31 mouse cellular contexts compared by ENCODE assay signal in the genomic region with DNA sequence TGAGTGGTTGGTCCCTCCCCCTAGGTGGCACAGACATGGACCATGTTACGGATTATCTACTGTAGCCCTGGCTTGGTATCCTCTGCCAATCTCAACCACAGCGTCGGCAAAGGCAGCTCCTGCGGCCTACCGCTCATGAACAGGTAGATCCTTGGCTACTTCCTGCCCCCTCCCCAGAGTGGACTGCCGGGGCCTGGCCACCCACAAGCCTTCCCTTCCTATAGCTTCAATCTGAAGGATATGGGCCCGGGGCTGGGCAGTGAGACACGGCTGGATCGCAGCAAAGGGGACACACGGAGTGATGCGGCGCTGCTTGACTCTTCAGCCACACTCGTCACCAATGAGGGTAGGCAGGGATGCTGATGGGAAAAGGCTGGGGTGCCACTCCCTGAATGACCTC. TPM values are rescaled to one million over a fixed set of nuclear protein-coding genes. Genes with fewer than 3 reads are reported as not detected.
DNase-seq lines count a peak whose midpoint lies in the region; ATAC-seq and TF ChIP-seq lines count a peak whose summit lies in the region.
"Had no signal": no experiment of that assay in that cellular context is flagged by ENCODE, and none has a peak within 500 bp of the region (broad histone marks: within the 10 kb centered on the region; RNA-seq: fewer than 3 reads in every experiment).

No protein-coding gene starts in this region.

- H3K9ac ChIP-seq in heart, embryonic 11.5 days (ENCODE audit: low read depth, low read length): no peak overlapping the region
- 0 out of 2 replicates have a peak overlapping the region, but pooled peaks have one; percentile 19 for H3K9ac ChIP-seq in midbrain, postnatal 0 days (replicated peaks; ENCODE audit: low read length, poor library complexity, severe bottlenecking)
- H3K9ac ChIP-seq in midbrain, embryonic 15.5 days: no peak overlapping the region
- H3K9ac ChIP-seq: embryonic facial prominence, embryonic 13.5 days; forebrain, postnatal 0 days; intestine, embryonic 15.5 days; limb, embryonic 15.5 days; liver, embryonic 13.5 days had no signal

- peaks cover 27% of the 10 kb centered on the region for H3K36me3 ChIP-seq in heart, embryonic 11.5 days (ENCODE audit: control insufficient read depth, insufficient read depth, low read length)
- H3K36me3 ChIP-seq in midbrain, postnatal 0 days (ENCODE audit: insufficient read depth, low read length): peaks cover 37% of the 10 kb centered on the region
- H3K36me3 ChIP-seq in midbrain, embryonic 15.5 days (replicated peaks): 0 out of 2 replicates have a peak, but pooled peaks cover 31% of the 10 kb centered on the region
- peaks cover 59% of the 10 kb centered on the region for H3K36me3 ChIP-seq in limb, embryonic 10.5 days

- no peak overlapping the region for H3K27ac ChIP-seq in heart, embryonic 11.5 days (ENCODE audit: low read depth, low read length)
- H3K27ac ChIP-seq in midbrain, postnatal 0 days (ENCODE audit: low read depth, low read length): no peak overlapping the region
- H3K27ac ChIP-seq in midbrain, embryonic 15.5 days: no peak overlapping the region
- H3K27ac ChIP-seq in limb, embryonic 10.5 days: no peak overlapping the region
- H3K27ac ChIP-seq: embryonic facial prominence, embryonic 13.5 days; heart, embryonic 10.5 days; hindbrain, postnatal 0 days; intestine, embryonic 15.5 days; layer of hippocampus, adult 2 months; left cerebral cortex, adult 2 months; limb, embryonic 15.5 days; liver, embryonic 13.5 days had no signal

- no peak for TF ChIP-seq CTCF in midbrain, postnatal 0 days (IDR thresholded peaks at IDR 0.05)

- H3K4me3 ChIP-seq in heart, embryonic 11.5 days (ENCODE audit: low read depth, low read length): peak overlapping the region; percentile 2; the same call in 1 of the 2 replicates
- no peak overlapping the region for H3K4me3 ChIP-seq in midbrain, postnatal 0 days (ENCODE audit: low read depth, low read length)
- H3K4me3 ChIP-seq in midbrain, embryonic 15.5 days: no peak overlapping the region
- peak overlapping the region; percentile 9; the same call in 1 of the 2 replicates for H3K4me3 ChIP-seq in limb, embryonic 10.5 days
- H3K4me3 ChIP-seq: embryonic facial prominence, embryonic 13.5 days; heart, embryonic 10.5 days; intestine, embryonic 15.5 days; layer of hippocampus, adult 2 months; left cerebral cortex, adult 2 months; limb, embryonic 15.5 days; liver, embryonic 13.5 days had no signal

- H3K27me3 ChIP-seq in heart, embryonic 11.5 days (ENCODE audit: control insufficient read depth, insufficient read depth, low read length): peaks cover 5% of the 10 kb centered on the region; the same call in 1 of the 2 replicates
- no peaks in the 10 kb centered on the region for H3K27me3 ChIP-seq in midbrain, postnatal 0 days (ENCODE audit: insufficient read depth, low read length)
- no peaks in the 10 kb centered on the region for H3K27me3 ChIP-seq in midbrain, embryonic 15.5 days (replicated peaks)
- peaks cover 6% of the 10 kb centered on the region; the same call in 1 of the 2 replicates for H3K27me3 ChIP-seq in limb, embryonic 10.5 days (ENCODE audit: low read depth, poor library complexity, severe bottlenecking)
- H3K27me3 ChIP-seq: intestine, embryonic 15.5 days had no signal

- H3K4me2 ChIP-seq in heart, embryonic 11.5 days: no peak overlapping the region
- no peak overlapping the region for H3K4me2 ChIP-seq in midbrain, postnatal 0 days (ENCODE audit: low read depth, low read length, poor library complexity, severe bottlenecking)
- no peak overlapping the region for H3K4me2 ChIP-seq in midbrain, embryonic 15.5 days
- H3K4me2 ChIP-seq: embryonic facial prominence, embryonic 13.5 days; intestine, embryonic 15.5 days; limb, embryonic 15.5 days had no signal

- intact Hi-C loops in heart, postnatal 14 days (cut with DNase I): no loop called here

- no peak for DNase-seq in heart, postnatal 14 days
- no peak for DNase-seq in midbrain, postnatal 0 days (ENCODE audit: low spot score)
- no peak for DNase-seq in limb, embryonic 10.5 days (ENCODE audit: low spot score)
- no peak for DNase-seq in urinary bladder, postnatal 14 days (ENCODE audit: low spot score)
- DNase-seq: adrenal gland, postnatal 10 days; B cell, adult 2 months; cerebellum, adult 9-10 months; embryo, embryonic 11 days; forebrain, postnatal 0 days; gastrocnemius, postnatal 10 days; heart, postnatal 4 days; kidney, adult 2 months; kidney, postnatal 36 days; liver, embryonic 13.5 days; lung, adult 18-20 months; lung, postnatal 4 days; right cerebral cortex, adult 18-20 months; spleen, adult 18-20 months; thymus, adult 2 months; thymus, postnatal 4 days had no signal

- no peak for ATAC-seq in heart, embryonic 11.5 days (replicated peaks; ENCODE audit: insufficient number of reproducible peaks, low FRiP score, low TSS enrichment)
- ATAC-seq in midbrain, postnatal 0 days (ENCODE audit: low FRiP score): no peak
- ATAC-seq in midbrain, embryonic 15.5 days (replicated peaks): no peak
- ATAC-seq: activated CD4-positive, CD25-positive, alpha-beta regulatory T cell, adult 4 months; forebrain, postnatal 0 days; hindbrain, postnatal 0 days; intestine, embryonic 15.5 days; lung, postnatal 0 days had no signal

- WGBS in heart, embryonic 11.5 days (ENCODE audit: insufficient replicate concordance): 93% methylated on average over 13 of the region's 13 CpGs
- WGBS in midbrain, postnatal 0 days: 95% methylated on average over 13 of the region's 13 CpGs
- WGBS in midbrain, embryonic 15.5 days: 93% methylated on average over 13 of the region's 13 CpGs
- WGBS in limb, embryonic 10.5 days: 95% methylated on average over 13 of the region's 13 CpGs

- H3K9me3 ChIP-seq in heart, embryonic 11.5 days (replicated peaks; ENCODE audit: control insufficient read depth, low read length): no peaks in the 10 kb centered on the region
- no peaks in the 10 kb centered on the region for H3K9me3 ChIP-seq in midbrain, postnatal 0 days (ENCODE audit: low read length)
- no peaks in the 10 kb centered on the region for H3K9me3 ChIP-seq in midbrain, embryonic 15.5 days
- H3K9me3 ChIP-seq in limb, embryonic 10.5 days (replicated peaks): no peaks in the 10 kb centered on the region
- H3K9me3 ChIP-seq: embryonic facial prominence, embryonic 13.5 days; heart, embryonic 10.5 days; intestine, embryonic 15.5 days; limb, embryonic 15.5 days; liver, embryonic 13.5 days had no signal

- H3K4me1 ChIP-seq in heart, embryonic 11.5 days (ENCODE audit: control insufficient read depth, insufficient read depth, low read length): peaks cover 43% of the 10 kb centered on the region
- H3K4me1 ChIP-seq in midbrain, postnatal 0 days (ENCODE audit: insufficient read depth, low read length): peaks cover 29% of the 10 kb centered on the region
- peaks cover 79% of the 10 kb centered on the region for H3K4me1 ChIP-seq in midbrain, embryonic 15.5 days
- peaks cover 84% of the 10 kb centered on the region for H3K4me1 ChIP-seq in limb, embryonic 10.5 days

RNA-seq across cellular contexts. Expression of gene Jmjd8, which starts 1.7 kb away (rescaled TPM):
- 30.9 and 42.6 TPM in 2 replicates for polyA plus RNA-seq in heart, embryonic 11.5 days (2014; fragmentation: Nextera tagmentation; extraction: Ambion mirVana)
- 10 to 100 TPM; 33.1 to 34.1 TPM for total RNA-seq in heart, postnatal 14 days (2021)
- 39.1 and 46.2 TPM in 2 replicates for total RNA-seq in midbrain, postnatal 0 days (2014; rRNA removed)
- 43.8 and 45.9 TPM in 2 replicates for polyA plus RNA-seq in midbrain, postnatal 0 days (2015; fragmentation: Nextera tagmentation; extraction: Ambion mirVana)
- polyA plus RNA-seq in midbrain, embryonic 15.5 days (2015; fragmentation: Nextera tagmentation; extraction: Ambion mirVana): 61.9 and 63.0 TPM in 2 replicates
- 52.4 and 54.9 TPM in 2 replicates for polyA plus RNA-seq in limb, embryonic 10.5 days (2016; fragmentation: Nextera tagmentation; extraction: Ambion mirVana)

RNA-seq across cellular contexts. Expression of gene Wdr24, which starts 3.6 kb away (rescaled TPM):
- polyA plus RNA-seq in heart, embryonic 11.5 days (2014; fragmentation: Nextera tagmentation; extraction: Ambion mirVana): 14.4 and 17.7 TPM in 2 replicates
- 10 to 100 TPM; 10.5 to 11.0 TPM for total RNA-seq in heart, postnatal 14 days (2021)
- total RNA-seq in midbrain, postnatal 0 days (2014; rRNA removed): 33.4 and 37.6 TPM in 2 replicates
- polyA plus RNA-seq in midbrain, postnatal 0 days (2015; fragmentation: Nextera tagmentation; extraction: Ambion mirVana): 24.7 and 27.3 TPM in 2 replicates
- 35.2 and 36.7 TPM in 2 replicates for polyA plus RNA-seq in midbrain, embryonic 15.5 days (2015; fragmentation: Nextera tagmentation; extraction: Ambion mirVana)
- polyA plus RNA-seq in limb, embryonic 10.5 days (2016; fragmentation: Nextera tagmentation; extraction: Ambion mirVana): 31.6 and 32.0 TPM in 2 replicates

RNA-seq across cellular contexts. Expression of gene Stub1, which starts 6.2 kb away (rescaled TPM):
- polyA plus RNA-seq in heart, embryonic 11.5 days (2014; fragmentation: Nextera tagmentation; extraction: Ambion mirVana): 292 and 322 TPM in 2 replicates
- 100 to 1,000 TPM; 106 to 109 TPM for total RNA-seq in heart, postnatal 14 days (2021)
- 237 and 248 TPM in 2 replicates for total RNA-seq in midbrain, postnatal 0 days (2014; rRNA removed)
- 374 and 397 TPM in 2 replicates for polyA plus RNA-seq in midbrain, postnatal 0 days (2015; fragmentation: Nextera tagmentation; extraction: Ambion mirVana)
- polyA plus RNA-seq in midbrain, embryonic 15.5 days (2015; fragmentation: Nextera tagmentation; extraction: Ambion mirVana): 373 and 381 TPM in 2 replicates
- 408 and 426 TPM in 2 replicates for polyA plus RNA-seq in limb, embryonic 10.5 days (2016; fragmentation: Nextera tagmentation; extraction: Ambion mirVana)

RNA-seq across cellular contexts. Expression of gene Rhbdl1, which starts 10.1 kb away (rescaled TPM):
- polyA plus RNA-seq in heart, embryonic 11.5 days (2014; fragmentation: Nextera tagmentation; extraction: Ambion mirVana): 1.9 and 2.5 TPM in 2 replicates
- 1 to 10 TPM; 2.5 to 3.1 TPM for total RNA-seq in heart, postnatal 14 days (2021)
- total RNA-seq in midbrain, postnatal 0 days (2014; rRNA removed): 95.2 and 168 TPM in 2 replicates
- polyA plus RNA-seq in midbrain, postnatal 0 days (2015; fragmentation: Nextera tagmentation; extraction: Ambion mirVana): 97.0 and 110 TPM in 2 replicates
- 54.8 and 57.8 TPM in 2 replicates for polyA plus RNA-seq in midbrain, embryonic 15.5 days (2015; fragmentation: Nextera tagmentation; extraction: Ambion mirVana)
- 1.0 and 1.2 TPM in 2 replicates for polyA plus RNA-seq in limb, embryonic 10.5 days (2016; fragmentation: Nextera tagmentation; extraction: Ambion mirVana)

RNA-seq across cellular contexts. Expression of gene Gm20683, which starts 14.6 kb away (rescaled TPM):
- 0.70 and 1.1 TPM in 2 replicates for polyA plus RNA-seq in heart, embryonic 11.5 days (2014; fragmentation: Nextera tagmentation; extraction: Ambion mirVana)
- total RNA-seq in heart, postnatal 14 days (2021): 1 to 10 TPM; 2.9 to 3.0 TPM
- total RNA-seq in midbrain, postnatal 0 days (2014; rRNA removed): 25.8 and 34.3 TPM in 2 replicates
- polyA plus RNA-seq in midbrain, postnatal 0 days (2015; fragmentation: Nextera tagmentation; extraction: Ambion mirVana): 11.9 and 14.2 TPM in 2 replicates
- 14.2 and 14.7 TPM in 2 replicates for polyA plus RNA-seq in midbrain, embryonic 15.5 days (2015; fragmentation: Nextera tagmentation; extraction: Ambion mirVana)
- polyA plus RNA-seq in limb, embryonic 10.5 days (2016; fragmentation: Nextera tagmentation; extraction: Ambion mirVana): 1.5 and 1.9 TPM in 2 replicates

Comparison
In these comparisons a context has a peak if more than half of its experiments do, and no peak if none do; other contexts are left out.
1. H3K4me3 ChIP-seq: peak in heart, embryonic 11.5 days (single experiment) and limb, embryonic 10.5 days (single experiment); none in midbrain, postnatal 0 days (single experiment) and midbrain, embryonic 15.5 days (single experiment).